Mouse (Mus musculus) thymus, postnatal 25 days (tissue): ENCODE measurements at regions not wholly inside any gene's neighbourhood (a gene's known extent, or its start where the extent isn't known, plus 50 kb on each side); places are given as distances from the start of the nearest gene placed in this dataset.
"Not testable (repeated sequence)": the region's sequence is repeated elsewhere in the genome, so short reads cannot be mapped to it uniquely, and the experiment has no call there.

ENCODE experiments used
- DNase-seq: peaks from one replicate; pipeline ENCODE4 v3.0.0; 2022

- DNase-seq: no peak
Observed at GRCm38 (mm10) chr16:50533881-50534280, 57.1 kb downstream of the Ccdc54 start.

- peak; percentile 75 for DNase-seq
Observed at GRCm38 (mm10) chr16:50529511-50530416, 61.2 kb downstream of the Ccdc54 start.

- peak; percentile 67 for DNase-seq
Observed at GRCm38 (mm10) chr16:50528677-50529510, 62.1 kb downstream of the Ccdc54 start.

GRCm38 (mm10) chr16:50528355-50528676 lies 62.6 kb downstream of the Ccdc54 start:
- DNase-seq: no peak

- DNase-seq: not testable (repeated sequence)
Observed at GRCm38 (mm10) chr16:50526930-50527329, 64.0 kb downstream of the Ccdc54 start.

- no peak for DNase-seq
Observed at GRCm38 (mm10) chr16:50525934-50526366, 65.0 kb downstream of the Ccdc54 start.

- no peak for DNase-seq
Observed at GRCm38 (mm10) chr16:50525504-50525903, 65.5 kb downstream of the Ccdc54 start.

DNA sequence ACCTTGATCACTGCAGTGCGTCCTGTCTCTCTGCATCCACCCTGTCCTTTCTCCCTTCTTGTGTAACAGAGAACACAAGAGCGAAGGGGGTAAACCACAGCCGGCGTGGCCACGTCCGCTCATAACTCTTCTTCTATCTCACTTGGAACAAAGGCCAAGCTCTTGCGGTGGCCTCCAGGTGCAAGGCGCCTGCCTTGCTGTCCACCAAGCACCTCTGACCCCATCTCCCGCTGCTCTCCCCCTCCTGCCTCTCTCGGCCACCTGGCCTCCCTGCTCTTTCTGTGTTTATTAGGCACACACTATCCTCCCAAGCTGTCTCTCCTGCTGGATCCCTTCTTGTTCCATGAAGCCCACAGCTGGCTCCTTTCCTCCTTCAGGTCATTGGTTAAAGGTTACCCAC lies 71.3 kb downstream of the Ccdc54 start:
- DNase-seq: no peak

- no peak for DNase-seq
Observed at GRCm38 (mm10) chr16:50516579-50516978, 74.4 kb downstream of the Ccdc54 start.

GRCm38 (mm10) chr16:50515039-50515438 lies 75.9 kb downstream of the Ccdc54 start:
- DNase-seq: no peak

- DNase-seq: no peak
Observed at GRCm38 (mm10) chr16:50512080-50512479, 78.9 kb downstream of the Ccdc54 start.

DNA sequence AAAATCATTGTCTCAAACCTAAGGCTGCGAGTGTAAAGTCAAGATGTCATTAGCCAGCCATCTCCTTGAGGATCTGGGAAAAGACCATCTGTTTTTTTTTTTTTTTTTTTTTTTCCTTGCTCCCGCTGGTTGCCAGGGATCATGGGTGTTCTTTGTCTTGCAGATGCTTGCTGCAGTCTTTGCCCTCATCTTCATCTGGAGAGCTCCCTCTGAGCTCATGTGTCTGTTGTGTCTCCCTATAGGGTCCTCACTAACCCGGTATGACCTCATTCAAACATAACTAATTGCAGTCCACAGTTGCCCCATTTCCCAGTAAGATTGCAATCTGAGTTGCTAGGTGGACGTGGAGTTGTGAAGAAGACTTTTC lies 77.3 kb upstream of the Bbx start:
- no peak for DNase-seq

DNA sequence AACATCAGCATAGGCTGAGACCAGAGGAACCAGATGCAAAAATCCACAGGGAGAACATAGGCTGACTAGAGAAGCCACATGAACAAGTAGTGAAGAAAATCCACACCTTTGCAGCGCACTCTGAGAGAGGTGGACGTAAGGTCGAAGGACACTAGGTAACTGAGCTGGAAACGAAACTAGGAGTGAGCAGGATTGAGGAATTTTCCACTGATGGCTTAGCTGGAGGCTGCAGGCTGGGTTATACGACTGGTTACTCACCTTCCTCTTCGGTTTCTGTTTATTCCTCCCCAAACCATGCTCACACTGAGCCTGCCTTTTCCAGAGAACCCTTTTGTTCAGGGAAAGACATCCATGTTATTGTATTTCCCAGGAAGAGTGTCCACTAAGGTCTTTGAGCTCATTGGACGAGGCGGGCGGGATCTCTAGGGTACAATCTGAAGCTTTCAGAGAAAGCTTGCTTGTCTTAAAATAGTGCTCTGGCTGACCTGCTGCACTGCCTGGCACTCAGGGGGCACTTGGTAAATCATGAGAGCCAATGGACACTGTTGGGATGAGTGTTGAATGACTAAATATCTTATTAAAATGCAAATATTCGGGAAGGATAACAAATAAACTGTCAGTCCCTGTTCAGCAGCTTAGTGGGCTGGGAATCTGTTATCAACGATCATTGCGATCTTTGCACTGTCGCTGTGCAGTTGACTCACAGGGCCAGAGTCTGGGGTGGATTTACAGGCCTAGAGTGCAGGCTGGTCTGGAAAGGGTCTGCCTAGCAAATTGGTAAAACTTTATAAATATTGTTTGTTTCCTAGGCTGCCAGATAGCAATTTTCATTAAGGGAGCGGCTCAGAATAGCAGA lies 76.7 kb upstream of the Bbx start:
- DNase-seq: no peak

- no peak for DNase-seq
Observed at GRCm38 (mm10) chr16:50504619-50505018, 72.4 kb upstream of the Bbx start.

DNA sequence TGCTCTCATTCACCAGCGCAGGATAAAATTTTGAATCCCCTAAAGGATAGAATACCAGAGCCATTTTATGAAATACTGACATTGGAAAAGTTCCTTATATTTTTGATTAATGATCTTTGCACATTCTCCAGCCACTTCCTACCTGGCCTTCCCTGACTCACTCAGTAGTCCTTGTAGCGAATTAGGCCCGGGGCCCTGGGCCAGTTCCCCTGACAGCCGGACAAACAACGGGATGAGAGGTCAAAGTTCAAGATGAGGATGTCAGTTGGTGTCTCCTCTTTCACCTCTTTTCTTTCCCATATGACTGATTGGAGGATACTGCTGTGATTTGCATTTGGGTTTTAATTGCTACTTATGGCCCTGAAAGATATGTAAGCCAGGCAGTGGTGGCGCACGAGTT lies 66.7 kb upstream of the Bbx start:
- DNase-seq: no peak

DNA sequence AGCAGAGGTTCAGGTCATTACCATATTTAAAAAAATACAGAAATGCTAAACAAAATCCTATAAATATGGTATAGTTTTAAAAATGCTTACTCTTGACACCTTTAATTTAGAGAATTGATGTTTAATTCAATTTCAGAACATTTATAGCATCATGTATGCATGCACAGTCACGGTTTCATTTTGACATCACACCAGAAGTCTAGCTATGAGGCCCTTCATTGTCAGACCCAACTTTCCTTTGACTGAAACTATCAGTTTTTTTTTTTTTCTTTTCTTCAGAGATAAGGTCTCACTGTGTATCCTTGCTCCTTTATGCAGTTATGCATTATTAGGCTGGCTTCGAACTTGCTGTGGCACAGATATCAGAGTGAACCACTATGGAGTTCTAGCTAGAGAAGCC lies 61.5 kb upstream of the Bbx start:
- no peak for DNase-seq

- no peak for DNase-seq
Observed at GRCm38 (mm10) chr16:50489244-50489643, 57.1 kb upstream of the Bbx start.

DNA sequence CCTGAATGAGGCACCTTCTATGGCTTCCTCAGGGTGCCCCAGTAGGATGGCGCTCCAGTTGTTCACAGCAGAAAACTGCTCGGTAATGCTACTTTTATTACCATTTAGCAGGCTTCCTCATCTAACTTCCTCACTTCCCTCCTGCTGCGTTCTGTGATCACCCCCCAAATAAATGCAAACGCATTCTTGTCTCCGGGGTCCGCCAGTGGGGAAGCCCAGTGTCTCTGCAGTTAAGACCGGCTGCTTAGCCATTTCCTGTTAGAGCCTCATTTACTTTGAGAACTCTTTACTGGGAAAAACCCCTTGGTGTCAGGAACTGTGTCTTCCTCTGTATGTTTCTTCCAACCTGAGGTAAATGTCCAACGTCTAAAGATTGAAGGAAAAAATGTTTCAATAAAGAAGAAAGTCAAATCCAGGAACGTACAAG lies 50.2 kb upstream of the Bbx start:
- DNase-seq: no peak
